Mouse (Mus musculus): ENCODE results near the gene Cog8.

- TF ChIP-seq RCOR1 (conservative IDR thresholded peaks at IDR 0.05; ENCODE audit: low read depth, low read length) (no peak), ZC3H11A (IDR thresholded peaks at IDR 0.05; ENCODE audit: low read depth, low read length) (no peak), UBTF (IDR thresholded peaks at IDR 0.05; ENCODE audit: low read depth, low read length) (no peak), ELF1 (IDR thresholded peaks at IDR 0.05; ENCODE audit: low read depth, low read length) (no peak), JUN (IDR thresholded peaks at IDR 0.05; ENCODE audit: insufficient read depth, low read depth, low read length) (no peak), MXI1 (IDR thresholded peaks at IDR 0.05; ENCODE audit: low read depth, low read length) (no peak), TBP (conservative IDR thresholded peaks at IDR 0.05; ENCODE audit: low read depth, low read length) (no peak), TCF12 (IDR thresholded peaks at IDR 0.05; ENCODE audit: low read depth, low read length) (no peak), NELFE (IDR thresholded peaks at IDR 0.05; ENCODE audit: low read depth, low read length) (no peak), MAX (IDR thresholded peaks at IDR 0.05; ENCODE audit: low read length) (no peak)
These were observed 6.1 kb upstream of the Cog8 start for GRCm38 (mm10) chr8:107062613-107063012.

All from CH12.LX (cell line).